In genomic region chr1:140273624-140274023, GRCm38 (mm10) we compare ENCODE assay signal across 20 mouse cellular contexts. TPM values are rescaled to one million over a fixed set of nuclear protein-coding genes. Genes with fewer than 3 reads are reported as not detected.
DNase-seq lines count a peak whose midpoint lies in the region; ATAC-seq and TF ChIP-seq lines count a peak whose summit lies in the region.
"Had no signal": no experiment of that assay in that cellular context is flagged by ENCODE, and none has a peak within 500 bp of the region (broad histone marks: within the 10 kb centered on the region; RNA-seq: fewer than 3 reads in every experiment).

No protein-coding gene starts in this region.

- no peak overlapping the region for H3K9ac ChIP-seq in MEL (ENCODE audit: control insufficient read depth, low read depth, low read length, poor library complexity, severe bottlenecking)

- no peaks in the 10 kb centered on the region for H3K9me3 ChIP-seq in MEL (replicated peaks; ENCODE audit: insufficient read depth, low read length)
- H3K9me3 ChIP-seq: G1E had no signal

- H3K27me3 ChIP-seq in MEL (ENCODE audit: control insufficient read depth in 1 of 2, insufficient read depth in 2 of 2, low read length in 2 of 2): no peaks in the 10 kb centered on the region
- H3K27me3 ChIP-seq: CH12.LX, Patski had no signal

- H3K36me3 ChIP-seq in MEL (ENCODE audit: control insufficient read depth in 1 of 2, insufficient read depth in 2 of 2, low read length in 2 of 2): peaks cover 0 to 20% of the 10 kb centered on the region in 2 experiments; a peak in 2 of 4 replicates
- H3K36me3 ChIP-seq: G1E had no signal

- peak; percentile 55 to 73; a peak in 3 of 4 replicates for TF ChIP-seq EP300 in MEL (IDR thresholded peaks at IDR 0.05; ENCODE audit: low read depth in 1 of 2, low read length in 2 of 2)

- TF ChIP-seq POLR2A in MEL (IDR thresholded peaks at IDR 0.05; ENCODE audit: control insufficient read depth in 1 of 2, insufficient read depth in 1 of 2, low read depth in 1 of 2, low read length in 2 of 2, poor library complexity in 1 of 2): no peak

- H3K27ac ChIP-seq in MEL (ENCODE audit: control insufficient read depth, low read depth, low read length): no peak overlapping the region

- TF ChIP-seq CTCF in MEL (IDR thresholded peaks at IDR 0.05 in 2 of 3, conservative IDR thresholded peaks at IDR 0.05 in 1 of 3; ENCODE audit: control insufficient read depth in 1 of 3, insufficient read depth in 1 of 3, low read depth in 2 of 3, low read length in 3 of 3, poor library complexity in 1 of 3, severe bottlenecking in 1 of 3): no peak

- H3K4me1 ChIP-seq in MEL (ENCODE audit: control insufficient read depth in 1 of 2, insufficient read depth in 2 of 2, low read length in 2 of 2): peaks cover 9 to 23% of the 10 kb centered on the region in 2 experiments

- H3K4me3 ChIP-seq in MEL (ENCODE audit: control insufficient read depth in 1 of 2, insufficient read depth in 1 of 2, low read depth in 2 of 2, low read length in 2 of 2): peak overlapping the region in 1 of 2 experiments; percentile 34; a peak in 2 of 4 replicates

- 0 out of 2 replicates have a peak, but pooled peaks have one; percentile 27 for ATAC-seq in frontal cortex, adult (ENCODE audit: low TSS enrichment)
- ATAC-seq: activated CD4-positive, CD25-positive, alpha-beta regulatory T cell, adult 4 months; CD4-positive, CD25-positive, alpha-beta regulatory T cell, adult 4 months; Patski had no signal

- H3K79me2 ChIP-seq in MEL (ENCODE audit: control insufficient read depth, insufficient read depth, low read length, poor library complexity): no peaks in the 10 kb centered on the region

- no peak for TF ChIP-seq RAD21 in MEL (IDR thresholded peaks at IDR 0.05; ENCODE audit: low read depth, low read length)

- DNase-seq in frontal cortex, postnatal 14 days (ENCODE audit: low spot score in 2 of 2): no peak
- peak; percentile 53 for DNase-seq in MEL (ENCODE audit: low read depth, low spot score)
- DNase-seq in gastrocnemius, postnatal 4 days (ENCODE audit: low spot score in 2 of 2): no peak
- DNase-seq: adrenal gland, adult 2 months; adrenal gland, adult 8-10 months; adrenal gland, postnatal 10 days; adrenal gland, postnatal 14 days; adrenal gland, postnatal 25 days; adrenal gland, postnatal 36 days; B cell, adult 2 months; cerebellum, adult 11 months; cerebellum, adult 11-12 months; cerebellum, adult 18-20 months; cerebellum, adult 2 months had no signal

TF ChIP-seq in MEL, 35 proteins besides CTCF, POLR2A, EP300 and RAD21:
- TF ChIP-seq ZNF384 (IDR thresholded peaks at IDR 0.05; ENCODE audit: low read depth, low read length) (peak; percentile 46), BHLHE40 (IDR thresholded peaks at IDR 0.05; ENCODE audit: borderline replicate concordance, low read depth, low read length) (no peak), MEF2A (IDR thresholded peaks at IDR 0.05; ENCODE audit: extremely low read depth, insufficient replicate concordance, low read depth, low read length, poor library complexity, severe bottlenecking) (no peak), KAT2A (conservative IDR thresholded peaks at IDR 0.05; ENCODE audit: low read depth, low read length) (no peak), NRF1 (IDR thresholded peaks at IDR 0.05; ENCODE audit: insufficient read depth, low read depth, low read length, poor library complexity, severe bottlenecking) (no peak), E2F4 (IDR thresholded peaks at IDR 0.05; ENCODE audit: borderline replicate concordance, low read depth, low read length) (no peak), TCF12 (IDR thresholded peaks at IDR 0.05; ENCODE audit: low read depth, low read length) (peak; percentile 63), GATA1 (IDR thresholded peaks at IDR 0.05; ENCODE audit: low read depth, low read length) (peak; percentile 43; the same call in 1 of the 2 replicates), POLR2AphosphoS2 (IDR thresholded peaks at IDR 0.05; ENCODE audit: low read length) (no peak), MAZ (IDR thresholded peaks at IDR 0.05; ENCODE audit: low read depth, low read length) (no peak), MYB (IDR thresholded peaks at IDR 0.05; ENCODE audit: low read depth, low read length) (0 out of 2 replicates have a peak, but pooled peaks have one; percentile 12), MAFK (IDR thresholded peaks at IDR 0.05; ENCODE audit: borderline replicate concordance, low read depth, low read length) (no peak), ZC3H11A (IDR thresholded peaks at IDR 0.05; ENCODE audit: low read depth, low read length) (no peak), SMC3 (IDR thresholded peaks at IDR 0.05; ENCODE audit: low read depth, low read length) (no peak), TAL1 (IDR thresholded peaks at IDR 0.05; ENCODE audit: low read length) (no peak), UBTF (IDR thresholded peaks at IDR 0.05; ENCODE audit: borderline replicate concordance, insufficient read depth, low read depth, low read length) (no peak), ZMIZ1 (IDR thresholded peaks at IDR 0.05; ENCODE audit: low read depth, low read length) (no peak), GABPA (IDR thresholded peaks at IDR 0.05; ENCODE audit: low read depth, low read length) (no peak), ZKSCAN1 (IDR thresholded peaks at IDR 0.05; ENCODE audit: low read depth, low read length) (no peak), RCOR1 (IDR thresholded peaks at IDR 0.05; ENCODE audit: low read depth, low read length) (0 out of 2 replicates have a peak, but pooled peaks have one; percentile 32), SIN3A (IDR thresholded peaks at IDR 0.05; ENCODE audit: low read length) (peak; percentile 34; the same call in 1 of the 2 replicates)

RNA-seq across cellular contexts. Expression of gene Kcnt2, which starts 27.7 kb away (rescaled TPM):
- total RNA-seq in MEL (2012; rRNA removed): not detected in 2 replicates
- polyA plus RNA-seq in MEL (2012; ENCODE audit: insufficient read depth in 1 of 2, insufficient read length in 2 of 2, low read depth in 1 of 2, low replicate concordance in 2 of 2, missing spikeins in 1 of 2): not detected
- total RNA-seq in gastrocnemius, postnatal 4 days (2021): 1 to 10 TPM; 2.4 TPM
- total RNA-seq: CH12.LX had no signal
- polyA plus RNA-seq: activated CD4-positive, CD25-positive, alpha-beta regulatory T cell, adult 4 months; CD4-positive, CD25-positive, alpha-beta regulatory T cell, adult 4 months; G1E; Patski had no signal
